In the genomic region with DNA sequence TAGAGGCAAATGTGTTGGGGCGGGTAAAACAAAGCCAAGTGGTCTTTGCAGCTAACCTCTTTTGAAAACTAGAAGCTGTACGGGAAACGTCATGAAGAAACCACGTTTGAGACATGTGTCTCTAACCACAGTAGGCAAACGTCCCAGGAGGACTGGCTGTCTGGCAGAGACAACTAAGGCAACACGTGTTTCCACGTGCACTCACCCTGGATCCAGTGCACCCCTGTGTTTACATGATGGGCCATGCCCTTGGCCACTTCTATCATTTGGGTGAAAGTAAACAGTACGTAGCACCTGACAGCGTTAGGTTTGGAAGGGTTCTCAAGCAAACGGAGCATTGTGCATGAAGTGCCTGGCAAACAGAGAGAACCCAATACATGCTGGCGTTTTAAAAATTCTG, we compare ENCODE assay signal across 16 mouse cellular contexts. TPM values are rescaled to one million over a fixed set of nuclear protein-coding genes. Genes with fewer than 3 reads are reported as not detected.
A peak's percentile ranks its signal among the peaks of the same experiment; 100 is the strongest.
DNase-seq lines count a peak whose midpoint lies in the region; ATAC-seq and TF ChIP-seq lines count a peak whose summit lies in the region.
"Had no signal": no experiment of that assay in that cellular context is flagged by ENCODE, and none has a peak within 500 bp of the region (broad histone marks: within the 10 kb centered on the region; RNA-seq: fewer than 3 reads in every experiment).

No protein-coding gene starts in this region.

- TF ChIP-seq EP300 in liver, postnatal 0 days (IDR thresholded peaks at IDR 0.05; ENCODE audit: low read depth): no peak

- no peak overlapping the region for H3K4me3 ChIP-seq in liver, postnatal 0 days (ENCODE audit: low read depth, low read length)
- no peak overlapping the region for H3K4me3 ChIP-seq in lung, embryonic 15.5 days
- H3K4me3 ChIP-seq in neural tube, embryonic 15.5 days (replicated peaks): no peak overlapping the region
- H3K4me3 ChIP-seq: hindbrain, embryonic 10.5 days; midbrain, embryonic 15.5 days had no signal

- no peaks in the 10 kb centered on the region for H3K9me3 ChIP-seq in liver, postnatal 0 days (ENCODE audit: low read length)
- no peaks in the 10 kb centered on the region for H3K9me3 ChIP-seq in lung, embryonic 15.5 days
- no peaks in the 10 kb centered on the region for H3K9me3 ChIP-seq in neural tube, embryonic 15.5 days (replicated peaks)
- H3K9me3 ChIP-seq: hindbrain, embryonic 10.5 days; midbrain, embryonic 15.5 days had no signal

- DNase-seq in adrenal gland, adult 2 months: peak; percentile 32
- no peak for DNase-seq in adrenal gland, postnatal 4 days (ENCODE audit: low spot score in 2 of 2)
- DNase-seq in liver, postnatal 0 days: peak; percentile 38
- DNase-seq in liver: no peak
- peak; percentile 62 for DNase-seq in thymus, postnatal 14 days
- DNase-seq in ovary, postnatal 10 days (ENCODE audit: low spot score): no peak
- DNase-seq: cerebellum, adult 8-10 months; kidney, adult 11 months; kidney, postnatal 36 days; right cerebral cortex, postnatal 4 days had no signal

- no peaks in the 10 kb centered on the region for H3K36me3 ChIP-seq in liver, postnatal 0 days (replicated peaks; ENCODE audit: insufficient read depth, low read length)
- no peaks in the 10 kb centered on the region for H3K36me3 ChIP-seq in lung, embryonic 15.5 days
- H3K36me3 ChIP-seq in neural tube, embryonic 15.5 days: no peaks in the 10 kb centered on the region
- H3K36me3 ChIP-seq: hindbrain, embryonic 10.5 days; midbrain, embryonic 15.5 days had no signal

- no peak overlapping the region for H3K9ac ChIP-seq in liver, postnatal 0 days (replicated peaks)
- H3K9ac ChIP-seq in lung, embryonic 15.5 days: no peak overlapping the region
- no peak overlapping the region for H3K9ac ChIP-seq in neural tube, embryonic 15.5 days (replicated peaks)
- H3K9ac ChIP-seq: midbrain, embryonic 15.5 days had no signal

- 30% methylated on average over 11 of the region's 11 CpGs for WGBS in liver, postnatal 0 days (ENCODE audit: insufficient replicate concordance)
- 27% methylated on average over 11 of the region's 11 CpGs for WGBS in lung, embryonic 15.5 days
- WGBS in neural tube, embryonic 15.5 days: 71% methylated on average over 11 of the region's 11 CpGs

- peaks cover 3% of the 10 kb centered on the region; the same call in 1 of the 2 replicates for H3K27me3 ChIP-seq in liver, postnatal 0 days (ENCODE audit: insufficient read depth, low read length)
- H3K27me3 ChIP-seq in lung, embryonic 15.5 days: no peaks in the 10 kb centered on the region
- H3K27me3 ChIP-seq in neural tube, embryonic 15.5 days (replicated peaks): peaks cover 4% of the 10 kb centered on the region; the same call in 1 of the 2 replicates

- no peak overlapping the region for H3K4me2 ChIP-seq in liver, postnatal 0 days (ENCODE audit: low read depth, low read length)
- peak overlapping the region; percentile 30 for H3K4me2 ChIP-seq in lung, embryonic 15.5 days
- H3K4me2 ChIP-seq in neural tube, embryonic 15.5 days: no peak overlapping the region
- H3K4me2 ChIP-seq: midbrain, embryonic 15.5 days had no signal

- peak; percentile 14 for ATAC-seq in liver, postnatal 0 days
- no peak for ATAC-seq in lung, embryonic 15.5 days (ENCODE audit: borderline replicate concordance, extremely low read depth, low FRiP score, low TSS enrichment)
- no peak for ATAC-seq in neural tube, embryonic 15.5 days (ENCODE audit: low FRiP score)
- ATAC-seq: forebrain, embryonic 14.5 days; midbrain, embryonic 15.5 days had no signal

- no peak overlapping the region for H3K27ac ChIP-seq in liver, postnatal 0 days (ENCODE audit: low read depth)
- H3K27ac ChIP-seq in lung, embryonic 15.5 days: 0 out of 2 replicates have a peak overlapping the region, but pooled peaks have one; percentile 17
- no peak overlapping the region for H3K27ac ChIP-seq in neural tube, embryonic 15.5 days (replicated peaks)
- H3K27ac ChIP-seq: hindbrain, embryonic 10.5 days; midbrain, embryonic 15.5 days; stomach, postnatal 0 days had no signal

- TF ChIP-seq CTCF in liver, postnatal 0 days (IDR thresholded peaks at IDR 0.05; ENCODE audit: low read depth): no peak

- H3K4me1 ChIP-seq in liver, postnatal 0 days (ENCODE audit: insufficient read depth): 0 out of 2 replicates have a peak, but pooled peaks cover 6% of the 10 kb centered on the region
- H3K4me1 ChIP-seq in lung, embryonic 15.5 days: peaks cover 20% of the 10 kb centered on the region
- H3K4me1 ChIP-seq in neural tube, embryonic 15.5 days: peaks cover 12% of the 10 kb centered on the region

RNA-seq across cellular contexts. Expression of a gene that starts 2.9 kb away (rescaled TPM):
- total RNA-seq in adrenal gland, adult 2 months (2021): 1 to 10 TPM; 2.5 to 4.6 TPM
- polyA plus RNA-seq in adrenal gland, adult 2 months (2012; rRNA removed): 0.10 TPM in 1 of 2 replicates, not detected in the other
- total RNA-seq in adrenal gland, postnatal 4 days (2021): 1 to 10 TPM; 4.0 to 4.1 TPM
- polyA plus RNA-seq in liver, postnatal 0 days (2015; fragmentation: Nextera tagmentation; extraction: Ambion mirVana): 1.0 TPM in 2 replicates
- polyA plus RNA-seq in lung, embryonic 15.5 days (2015; fragmentation: Nextera tagmentation; extraction: Ambion mirVana): 8.7 and 9.7 TPM in 2 replicates
- polyA plus RNA-seq in neural tube, embryonic 15.5 days (2015; fragmentation: Nextera tagmentation; extraction: Ambion mirVana): 7.2 and 9.7 TPM in 2 replicates

Comparison
In these comparisons a context has a peak if more than half of its experiments do, and no peak if none do; other contexts are left out.
1. DNase-seq: peak in adrenal gland, adult 2 months (single experiment), liver, postnatal 0 days (single experiment) and thymus, postnatal 14 days (single experiment); none in adrenal gland, postnatal 4 days (0 of 2), liver (single experiment) and ovary, postnatal 10 days (single experiment).